Mouse (Mus musculus) mesoderm, embryonic 11.5 days (tissue): ENCODE results near the gene Acp4.
"Not testable (repeated sequence)": the region's sequence is repeated elsewhere in the genome, so short reads cannot be mapped to it uniquely, and the experiment has no call there.

Experiments used
- DNase-seq: peaks from one replicate; pipeline ENCODE4 v3.0.0-alpha.2; 2012; ENCODE audit warnings: low read depth, low spot score

Acp4 gene

DNA sequence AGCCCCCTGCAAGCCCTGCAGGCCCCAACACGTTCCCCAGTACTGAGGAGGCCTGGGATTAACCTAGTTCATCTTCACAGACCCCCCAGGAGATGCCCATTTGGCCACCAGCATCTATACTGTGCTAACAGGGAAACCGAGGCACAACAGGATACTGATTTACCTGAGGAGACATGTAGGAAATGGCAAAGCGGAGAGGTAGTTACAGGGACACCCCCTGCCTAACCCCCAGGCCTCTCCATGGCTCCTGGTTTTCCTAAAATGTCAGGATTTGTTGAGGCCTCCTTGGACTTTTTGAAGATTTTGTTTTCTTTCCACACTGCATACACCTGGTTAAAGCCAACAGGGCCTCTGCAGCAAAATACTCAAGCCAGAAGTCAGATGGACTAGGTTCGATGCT, at the start of gene Acp4:
Acp4 (minus strand) TSS at position 101 of the 400 bp plus-strand sequence.
- DNase-seq = no peak

DNA sequence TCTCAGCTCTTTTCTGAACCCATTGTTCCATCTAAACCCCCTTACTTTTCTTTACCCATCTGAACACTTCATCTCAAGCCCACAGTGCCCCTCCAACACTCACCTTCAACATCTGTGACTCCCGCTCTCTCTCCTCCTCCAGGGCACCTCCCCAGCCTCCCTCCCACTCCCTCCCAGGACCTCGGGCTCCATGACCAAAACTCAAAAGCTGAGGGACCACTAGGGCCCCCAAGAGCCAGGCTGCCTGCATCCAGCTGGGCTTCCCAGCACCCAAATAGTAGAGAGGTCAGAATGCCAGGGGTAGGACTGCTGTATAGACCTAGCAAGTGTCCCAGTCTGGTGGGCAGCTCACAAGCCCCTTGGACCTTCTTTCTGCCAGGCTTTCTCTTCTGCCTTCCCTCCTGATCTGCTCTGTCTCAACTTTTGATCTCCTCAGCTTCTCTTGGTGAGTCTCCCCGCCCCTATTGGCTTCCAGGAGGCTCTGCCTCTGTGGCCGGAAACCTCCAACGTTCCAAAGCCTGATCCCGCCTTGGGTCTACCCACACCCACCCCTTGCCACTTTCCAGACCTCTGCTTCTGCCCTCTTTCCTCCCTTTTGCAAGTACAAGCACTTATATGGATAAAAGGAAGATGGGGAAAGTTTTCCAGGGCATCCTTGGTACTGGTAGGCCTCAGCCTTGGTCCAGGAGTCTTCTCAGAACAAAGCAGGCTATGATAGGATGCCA, 49.5 kb upstream of the Acp4 start, which contains the start of gene Clec11a:
Clec11a (minus strand) TSS at position 387 of the 725 bp plus-strand sequence.
- DNase-seq = no peak

DNA sequence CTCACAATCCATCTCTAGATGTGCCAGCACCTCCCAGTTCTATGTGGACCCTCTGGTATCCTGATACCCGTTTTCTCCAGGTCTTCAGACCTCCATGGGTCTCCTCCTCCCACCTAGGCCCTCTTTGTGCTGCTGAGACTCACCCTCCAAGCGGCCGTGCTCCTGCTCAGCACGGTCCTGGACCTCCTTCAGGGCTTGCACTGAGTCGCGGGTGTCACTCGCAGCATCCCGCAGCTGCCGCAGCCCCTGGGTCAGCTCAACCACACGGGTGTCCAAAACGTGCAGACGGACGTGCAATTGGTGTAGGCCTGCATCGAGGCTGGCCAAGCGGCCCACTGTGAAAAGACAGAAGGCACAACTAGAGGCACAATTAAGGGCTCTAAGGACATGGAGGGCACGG, 48.5 kb upstream of the Acp4 start:
- DNase-seq = no peak

DNA sequence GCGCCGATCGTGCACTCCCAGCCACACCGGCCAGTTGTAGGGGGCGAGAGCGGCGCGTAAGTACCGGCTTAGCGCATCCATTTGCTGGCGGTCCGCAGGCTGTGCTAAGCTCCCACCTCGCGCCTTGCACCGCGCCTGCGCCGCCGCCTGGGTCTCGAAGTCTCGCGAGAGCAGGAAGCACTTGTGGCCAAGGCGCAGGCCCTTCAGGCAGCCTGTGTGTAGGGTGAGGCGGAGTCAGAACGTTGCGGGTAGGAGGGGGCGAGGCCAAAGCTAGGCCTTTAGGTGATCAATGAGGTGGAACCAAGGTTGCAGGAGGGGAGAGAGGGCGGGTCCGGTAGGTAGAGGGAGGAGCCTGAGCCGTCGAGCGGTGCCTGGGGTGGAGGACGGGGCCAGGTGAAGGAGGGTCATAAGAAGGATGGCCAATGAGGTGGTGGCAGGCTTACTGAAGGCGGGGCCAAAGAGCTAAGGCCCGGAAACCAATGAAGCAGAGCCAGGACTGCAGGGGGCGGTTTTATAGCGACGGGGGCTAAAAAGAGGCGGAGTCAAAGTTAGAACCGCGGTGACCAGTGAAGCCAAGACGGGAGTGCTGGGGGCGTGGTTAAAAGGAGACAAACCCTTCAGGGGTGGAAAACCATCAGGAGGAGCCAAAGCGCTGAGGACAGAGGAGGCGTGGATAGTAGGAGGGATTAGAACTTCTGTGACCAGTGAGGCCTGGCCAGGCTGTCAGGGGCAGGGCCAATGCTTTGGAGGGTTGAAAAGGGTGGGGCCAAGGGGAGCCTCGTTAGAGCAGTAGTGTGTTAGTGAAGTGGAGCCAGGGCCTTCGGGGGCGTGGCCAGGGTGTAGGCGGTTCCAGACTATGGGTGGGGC, 47.8 kb upstream of the Acp4 start:
- DNase-seq = peak; percentile 99

DNA sequence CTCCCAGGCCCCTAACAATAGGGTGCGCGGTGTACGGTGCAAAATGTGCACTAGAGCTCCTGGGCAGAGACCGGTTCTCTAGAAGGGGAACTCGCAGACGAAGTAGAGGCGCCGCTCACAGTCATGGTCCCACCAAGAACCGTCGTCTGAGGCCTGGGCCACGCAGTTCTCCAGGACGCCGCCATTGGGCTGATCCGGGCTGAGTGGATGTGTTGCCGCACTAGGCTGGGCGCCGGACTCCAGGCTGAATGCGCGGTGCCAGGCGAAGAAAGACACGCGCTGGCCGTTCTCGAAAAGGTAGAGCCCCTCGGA, 47.2 kb upstream of the Acp4 start:
- DNase-seq = no peak

DNA sequence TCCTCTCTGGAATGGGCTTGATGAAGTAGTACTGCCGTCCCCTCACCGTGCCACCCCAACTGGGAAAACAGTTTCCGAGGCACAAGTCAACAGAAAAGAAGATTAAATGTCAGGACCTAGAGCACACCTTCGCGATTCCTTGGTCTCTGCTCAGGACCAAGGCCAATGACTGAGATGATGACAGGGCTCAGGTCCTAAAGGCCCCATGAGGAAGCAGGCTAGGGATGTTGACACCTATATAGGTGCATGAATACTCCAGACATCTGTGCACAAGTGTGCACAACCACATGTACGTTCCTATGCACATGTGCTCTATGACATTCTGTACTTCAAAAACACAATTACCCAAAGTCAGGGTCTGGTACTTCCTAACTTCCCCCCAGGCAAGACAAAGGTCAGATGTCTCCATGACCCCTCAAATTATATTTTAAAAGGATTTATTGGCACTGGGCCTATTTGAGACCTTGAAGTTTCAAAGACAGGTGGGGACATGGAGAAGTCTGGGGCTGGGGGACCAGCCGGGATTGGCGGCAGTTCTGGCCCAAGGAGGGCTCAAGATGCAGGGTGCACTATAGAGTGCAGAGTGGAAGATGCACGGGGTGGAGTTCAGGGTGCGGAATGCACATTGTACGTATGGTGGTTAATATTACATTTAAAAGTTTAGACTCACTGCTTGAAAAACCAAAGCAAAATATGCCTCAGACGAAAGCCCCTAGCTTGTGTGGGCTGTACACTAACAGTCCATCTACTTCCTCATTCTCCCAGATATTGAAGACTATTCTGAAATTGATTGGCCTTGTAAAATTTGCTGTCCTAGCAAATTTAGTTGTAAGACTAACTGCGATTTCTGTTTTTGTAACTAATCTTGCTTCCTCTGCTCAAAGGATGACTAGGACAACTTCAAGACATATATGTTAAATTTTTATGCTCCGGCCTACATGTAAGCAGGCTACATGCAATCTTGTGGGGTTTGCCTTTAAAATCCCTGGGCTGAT, 46.5 kb upstream of the Acp4 start:
- DNase-seq = no peak

DNA sequence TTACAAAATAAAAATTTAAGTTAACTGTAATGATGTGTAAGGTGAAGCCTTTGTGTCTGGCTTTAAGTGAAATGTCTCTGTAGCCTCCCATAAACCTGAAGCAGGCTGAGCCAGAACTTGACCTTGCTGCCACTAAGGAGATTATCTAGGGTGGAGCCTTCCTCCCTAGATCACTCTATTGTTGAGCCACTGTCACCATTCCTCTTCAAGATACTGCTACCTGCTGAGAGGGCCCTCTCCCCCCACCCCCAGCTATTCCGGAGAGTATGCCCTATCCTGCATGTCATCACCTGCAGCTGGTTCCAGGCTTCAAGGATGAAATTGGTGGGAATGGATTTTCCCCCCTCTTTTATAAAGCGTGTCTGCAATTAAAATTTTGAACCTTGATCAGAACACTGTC, 40.3 kb upstream of the Acp4 start:
- DNase-seq = not testable (repeated sequence)

DNA sequence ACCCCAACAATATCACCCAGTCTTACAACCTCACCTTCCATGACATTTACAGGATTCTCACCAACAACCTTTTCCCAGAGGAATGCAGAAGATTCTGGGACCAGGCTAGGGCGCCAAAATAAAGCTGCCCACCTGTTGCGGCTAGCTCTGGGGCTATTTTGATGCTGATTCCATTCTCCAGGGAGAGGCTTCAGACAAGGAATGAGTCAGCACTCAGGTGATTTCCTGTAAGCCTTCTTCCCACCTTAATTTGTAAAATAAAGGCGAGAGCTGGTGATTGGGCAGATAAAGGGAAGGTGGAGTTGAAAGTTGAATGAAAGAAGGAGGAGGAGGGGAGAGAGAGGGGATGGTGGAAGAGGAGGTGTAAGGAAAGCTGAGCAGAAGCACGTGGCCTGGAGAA, 34.2 kb upstream of the Acp4 start:
- no peak for DNase-seq

DNA sequence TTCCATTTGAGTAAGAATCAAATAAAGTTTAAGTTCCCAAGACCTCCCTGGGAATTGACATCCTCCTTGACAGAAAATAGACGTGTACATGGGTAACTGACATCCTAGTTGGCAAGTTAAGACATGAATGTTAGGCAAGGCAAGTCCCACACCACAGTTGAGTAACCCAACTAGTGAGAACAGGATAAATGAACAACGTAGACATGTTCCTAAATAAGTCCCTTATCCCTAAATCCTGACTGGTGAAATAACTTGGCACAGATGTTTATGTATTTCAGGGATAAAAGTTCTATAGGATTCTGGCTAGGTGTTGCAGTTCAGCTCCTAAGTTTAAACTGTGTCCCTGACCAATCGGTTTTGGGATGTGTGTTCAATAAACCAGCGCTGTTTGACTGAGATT, 33.8 kb upstream of the Acp4 start:
- DNase-seq = no peak

DNA sequence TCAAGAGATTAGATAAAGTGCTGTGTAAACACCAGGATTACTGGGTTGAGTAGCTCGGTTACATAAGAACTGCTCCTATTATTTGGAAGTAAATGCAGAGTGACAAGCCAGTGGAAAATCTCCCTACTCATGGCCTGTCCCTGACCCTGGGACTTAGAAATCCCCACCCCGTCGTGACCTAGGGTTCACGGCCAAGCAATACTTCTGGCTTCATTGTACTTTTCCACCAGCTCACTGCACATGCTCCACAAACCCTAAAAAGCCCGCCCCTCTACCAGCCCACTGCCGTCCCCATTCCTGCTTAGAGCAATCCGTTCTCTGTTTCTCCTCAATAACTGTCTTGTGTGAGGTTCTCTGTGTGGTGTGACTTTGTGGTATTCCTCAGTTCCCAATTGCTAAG, 30.6 kb upstream of the Acp4 start:
- DNase-seq = no peak

DNA sequence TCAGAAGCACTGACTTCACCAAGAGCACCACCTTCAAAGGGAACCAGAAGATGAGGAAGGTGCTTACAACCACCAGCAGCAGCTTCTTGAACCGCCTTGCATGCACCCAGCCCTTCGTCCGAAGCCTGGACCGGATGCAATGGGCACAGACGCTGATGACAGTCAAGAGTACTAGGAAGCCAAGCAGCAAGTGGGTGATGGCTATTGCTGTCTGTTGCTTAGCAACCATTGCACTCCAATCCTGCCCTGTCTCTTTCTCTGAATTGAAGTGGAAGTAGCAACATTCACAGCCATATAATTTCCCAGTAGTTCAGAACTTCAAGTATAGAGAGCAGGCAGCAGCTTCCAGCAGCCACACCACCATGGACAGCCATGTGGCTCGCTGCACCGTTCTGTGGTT, 24.4 kb upstream of the Acp4 start:
- no peak for DNase-seq

DNA sequence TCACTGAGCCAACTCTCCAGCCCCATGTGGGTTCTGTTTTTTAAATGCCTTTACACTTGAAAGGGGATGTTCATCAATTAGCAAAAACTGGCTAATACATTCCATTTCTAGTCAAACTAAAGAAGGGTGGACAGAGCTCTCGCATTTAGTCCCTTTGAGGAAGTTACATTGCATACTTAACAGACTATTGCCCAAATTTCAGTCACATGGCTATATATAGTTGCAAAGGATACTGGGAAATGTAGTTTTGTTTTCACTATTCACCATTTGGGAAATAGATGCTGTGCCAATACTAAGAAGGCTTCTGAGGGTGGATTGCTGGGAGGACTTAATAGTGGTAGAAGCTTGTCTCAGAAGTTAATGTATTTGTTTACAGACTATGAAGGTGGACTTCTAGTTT, 23.8 kb upstream of the Acp4 start:
- DNase-seq = no peak

DNA sequence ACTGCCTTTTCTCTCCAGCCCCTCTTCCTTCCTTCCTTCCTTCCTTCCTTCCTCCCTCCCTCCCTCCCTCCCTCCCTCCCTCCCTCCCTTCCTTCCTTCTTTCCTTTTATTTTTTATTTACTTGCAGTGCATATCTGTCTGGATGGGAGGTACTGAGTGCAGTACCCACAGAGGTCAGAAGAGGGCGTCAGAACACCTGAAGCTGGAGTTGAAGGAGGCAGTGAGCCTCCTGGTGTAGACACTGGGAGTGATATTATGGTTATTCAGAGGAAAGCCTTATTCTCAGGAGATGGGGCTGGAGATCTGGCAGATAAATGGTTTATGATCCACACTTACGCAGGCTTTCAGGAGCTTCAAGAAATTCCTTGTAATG, 20.1 kb upstream of the Acp4 start:
- DNase-seq = peak; percentile 53

DNA sequence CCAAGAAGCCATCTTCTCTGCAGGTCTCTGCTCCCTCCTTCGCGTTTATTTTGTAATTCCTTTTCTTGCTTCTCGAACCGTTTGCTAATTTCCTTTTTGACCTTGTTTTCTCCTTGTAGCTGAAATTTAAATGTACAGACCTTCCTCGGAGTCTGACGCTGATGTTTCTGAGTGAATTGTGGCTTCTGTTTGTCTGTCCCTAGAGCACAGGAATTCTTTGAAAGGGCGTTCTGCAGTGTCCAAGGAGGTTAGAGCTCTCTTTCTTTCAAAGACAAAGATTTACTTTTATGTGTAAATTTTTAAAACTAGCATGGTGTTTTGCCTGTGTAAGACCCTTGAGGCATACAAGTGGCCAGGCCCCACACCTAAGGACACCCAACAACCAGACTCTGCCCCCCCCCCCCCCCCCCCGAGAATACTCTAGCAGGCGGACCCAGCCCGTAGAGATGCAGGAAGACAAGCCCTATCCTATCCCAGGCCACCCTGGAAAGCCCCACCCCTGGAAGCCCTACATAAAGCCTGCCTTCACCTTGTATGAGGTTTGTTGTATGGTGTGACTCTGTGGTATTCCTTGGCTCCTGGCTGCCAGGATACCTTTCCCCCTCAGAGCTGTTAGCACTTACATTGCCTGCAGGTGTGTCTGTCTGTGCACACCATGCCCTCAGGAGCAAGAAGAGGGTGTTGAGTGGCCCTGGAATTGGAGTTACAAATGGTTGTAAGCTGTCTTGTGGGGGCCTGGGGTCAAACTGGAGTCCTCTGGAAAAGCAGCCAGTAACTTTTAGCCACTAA, 19.5 kb upstream of the Acp4 start:
- no peak for DNase-seq

DNA sequence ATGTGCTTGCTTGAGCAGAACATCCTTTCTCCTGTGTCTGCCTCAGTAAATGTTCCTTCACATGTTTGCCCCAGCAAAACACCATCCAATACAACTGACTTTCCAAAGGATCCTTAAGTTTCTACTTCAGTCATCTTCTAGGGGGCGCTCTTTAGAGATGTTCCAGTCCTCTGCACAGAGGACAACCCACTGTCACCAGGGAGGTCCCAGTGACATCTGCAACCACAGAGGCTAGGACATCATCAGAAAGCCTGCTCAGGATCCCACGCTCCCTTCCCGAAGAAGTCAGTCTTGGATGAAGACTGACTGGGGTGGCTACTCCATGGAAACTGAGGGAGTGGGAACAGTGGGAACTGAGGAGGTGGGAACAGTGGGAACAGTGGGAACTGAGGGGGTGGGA, 18.4 kb upstream of the Acp4 start:
- DNase-seq = no peak

DNA sequence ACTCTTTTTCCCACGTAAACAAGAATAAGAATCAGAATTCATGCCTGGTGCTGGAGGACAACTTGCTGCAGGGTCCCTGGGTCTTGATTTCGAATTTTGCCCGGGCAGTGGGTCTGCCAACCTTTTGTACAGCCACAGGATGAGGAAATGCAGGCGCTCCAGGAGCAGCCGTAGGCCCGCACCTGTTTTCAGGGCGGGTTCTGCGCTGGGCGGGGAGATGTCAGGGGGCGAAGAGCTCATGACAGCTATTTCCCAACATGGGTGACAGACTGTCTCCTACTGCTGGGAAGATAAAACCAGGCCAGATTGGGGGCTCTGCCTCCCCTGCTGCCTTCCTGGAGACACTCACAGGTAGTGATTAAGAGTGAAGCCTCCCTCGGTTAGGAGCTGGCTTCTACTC, 16.9 kb upstream of the Acp4 start:
- DNase-seq = no peak

DNA sequence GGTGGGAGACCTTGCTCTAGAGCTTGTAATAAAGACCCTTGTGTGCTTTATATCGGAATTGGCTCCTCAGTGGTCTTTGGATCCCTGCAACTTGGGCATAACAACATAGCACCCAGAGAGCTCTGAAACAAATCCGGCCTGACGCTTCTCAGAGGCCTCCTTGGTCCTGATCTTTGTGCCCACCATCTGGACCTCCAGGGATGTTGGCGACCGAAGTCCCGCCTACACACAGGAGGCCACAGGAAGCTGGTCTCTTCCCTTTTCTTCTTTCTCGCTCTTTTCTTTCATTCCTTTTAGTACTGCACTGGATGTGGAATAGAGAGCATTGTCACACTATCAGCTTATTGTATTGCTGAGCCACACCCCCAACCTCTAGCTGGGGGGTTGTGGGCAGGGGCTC, 16.3 kb upstream of the Acp4 start:
- no peak for DNase-seq

DNA sequence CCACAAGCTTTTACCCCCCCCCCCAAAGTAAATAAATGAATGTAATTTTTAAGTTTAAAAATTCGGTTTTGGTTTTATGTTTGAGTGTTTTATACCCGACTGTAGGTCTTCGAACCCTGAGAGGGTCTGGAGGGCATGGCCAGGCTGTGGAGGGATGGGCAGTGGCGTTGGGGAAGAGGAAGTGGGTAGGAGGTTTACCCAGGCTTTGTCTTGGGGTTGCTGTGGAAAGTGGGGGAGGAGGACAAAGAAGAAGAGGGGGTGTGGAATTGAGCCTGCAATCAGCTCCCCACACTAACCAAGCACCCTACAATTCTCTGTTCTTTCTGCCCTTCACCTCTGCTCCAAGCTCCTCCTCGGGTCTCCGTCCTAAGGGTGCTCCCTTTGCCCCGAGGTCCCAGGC, 15.4 kb upstream of the Acp4 start:
- no peak for DNase-seq

DNA sequence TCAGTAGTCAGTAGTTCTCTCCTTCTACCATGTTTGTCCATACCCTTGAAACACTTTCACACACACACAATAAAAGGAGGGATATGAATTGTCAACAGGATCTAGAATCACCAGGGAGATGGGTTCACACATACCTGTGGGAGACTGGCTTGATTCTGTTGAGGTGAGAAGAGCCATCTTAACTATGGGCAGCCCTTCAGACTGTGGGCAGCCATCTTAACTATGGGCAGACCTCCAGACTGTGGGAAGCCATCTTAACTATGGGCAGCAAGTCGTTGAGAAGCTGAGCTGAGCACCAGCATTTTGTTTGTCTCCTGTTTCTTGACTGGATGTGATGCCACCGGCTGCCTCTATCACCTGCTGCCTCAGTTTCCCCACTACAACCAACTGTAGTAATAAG, 14.1 kb upstream of the Acp4 start:
- no peak for DNase-seq

DNA sequence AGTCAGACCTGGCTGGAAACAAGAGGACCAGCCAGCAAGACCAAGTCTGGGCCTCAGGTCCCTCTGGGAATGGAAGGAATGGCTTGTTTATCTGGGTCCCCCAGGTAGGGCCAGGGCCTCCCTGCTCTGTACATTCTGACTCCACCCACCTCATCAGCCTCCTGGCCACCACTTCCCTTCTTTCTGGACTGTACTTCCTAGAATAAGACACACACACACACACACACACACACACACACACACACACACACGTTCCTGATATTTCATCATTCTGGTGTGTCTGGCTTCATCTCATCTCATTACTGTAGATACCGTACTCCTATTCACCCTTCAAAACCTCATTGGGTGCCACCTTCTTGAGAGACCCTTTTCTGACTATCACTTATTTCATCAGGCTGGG, 12.2 kb upstream of the Acp4 start:
- no peak for DNase-seq

DNA sequence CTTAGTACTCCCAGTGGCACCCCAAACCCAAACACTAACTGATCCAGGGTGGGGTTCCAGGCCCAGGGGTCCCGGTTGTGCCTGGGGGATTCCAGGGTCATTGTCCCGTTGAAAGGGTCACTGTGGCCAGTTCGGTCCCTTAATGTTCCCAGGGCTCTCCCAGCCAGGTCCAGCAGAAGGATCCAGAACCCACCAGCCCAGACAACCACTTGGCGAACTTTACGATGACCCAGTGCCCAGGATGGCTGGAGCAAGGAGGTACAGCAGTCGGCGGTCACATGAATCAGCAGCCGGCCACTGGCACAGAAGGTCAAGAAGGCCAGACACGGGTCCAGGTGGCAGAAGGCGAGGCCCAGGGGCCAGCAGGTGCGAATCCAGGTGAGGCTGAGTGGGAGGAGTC, 10.9 kb upstream of the Acp4 start:
- no peak for DNase-seq
